Mouse (Mus musculus): Measurements from ENCODE around the gene Six6.
A peak's percentile ranks its signal among the peaks of the same experiment; 100 is the strongest.

Six6 gene

GRCm38 (mm10) chr12:72939616-72940015, at the start of gene Six6:
Gene Six6 (plus strand): TSS chr12:72939892.
- peak; percentile 64 for DNase-seq (ENCODE audit: extremely low spot score, low spot score)

- peak; percentile 70 for DNase-seq (ENCODE audit: extremely low spot score, low spot score)
Observed at GRCm38 (mm10) chr12:72917159-72917993, 22.3 kb upstream of the Six6 start.

DNA sequence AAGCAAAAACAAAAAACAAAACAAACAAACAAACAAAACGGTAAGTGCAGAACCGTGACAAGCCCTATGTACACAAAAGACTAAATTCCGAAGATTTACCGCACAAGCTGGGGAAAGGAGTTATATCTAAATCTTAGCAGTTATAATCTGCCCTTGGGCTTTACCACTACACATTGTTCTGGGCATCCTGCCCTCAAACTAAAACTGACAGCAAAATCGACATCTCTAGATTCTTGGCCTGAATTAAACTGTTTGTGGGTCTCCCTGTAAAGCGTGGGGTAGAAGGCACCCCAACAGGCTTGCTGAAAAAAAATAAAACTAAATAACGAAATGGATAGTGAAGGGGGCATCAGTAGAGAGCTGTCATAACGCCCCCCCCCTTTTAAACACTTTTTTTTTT, 2.9 kb upstream of the Six6 start:
- peak; percentile 23 for DNase-seq (ENCODE audit: extremely low spot score, low spot score)

- peak; percentile 51 for DNase-seq (ENCODE audit: extremely low spot score, low spot score)
Observed at GRCm38 (mm10) chr12:72937537-72938120, 2.1 kb upstream of the Six6 start.

DNA sequence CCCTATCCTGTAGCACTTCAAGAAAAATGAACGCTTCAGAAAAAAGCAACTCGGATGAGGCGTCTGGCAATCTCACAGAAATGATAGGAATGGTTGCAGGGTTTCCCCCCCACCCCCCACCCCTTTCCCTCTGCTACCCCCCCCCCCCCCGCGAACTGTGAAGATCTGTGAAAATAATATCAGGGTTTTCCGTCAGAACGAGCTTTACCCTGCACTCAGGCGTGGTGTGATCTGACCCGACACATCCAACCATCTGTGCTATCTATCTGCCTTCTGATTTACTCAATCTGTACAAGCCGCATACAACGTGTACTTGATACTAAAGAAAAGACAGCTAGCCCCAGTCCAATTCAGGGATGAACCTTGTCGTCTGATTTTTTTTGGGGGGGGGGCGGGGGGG, 1.5 kb upstream of the Six6 start:
- DNase-seq (ENCODE audit: extremely low spot score, low spot score) = peak; percentile 34

GRCm38 (mm10) chr12:72938600-72939490, 847 bp upstream of the Six6 start:
- DNase-seq (ENCODE audit: extremely low spot score, low spot score) = peak; percentile 45

DNA sequence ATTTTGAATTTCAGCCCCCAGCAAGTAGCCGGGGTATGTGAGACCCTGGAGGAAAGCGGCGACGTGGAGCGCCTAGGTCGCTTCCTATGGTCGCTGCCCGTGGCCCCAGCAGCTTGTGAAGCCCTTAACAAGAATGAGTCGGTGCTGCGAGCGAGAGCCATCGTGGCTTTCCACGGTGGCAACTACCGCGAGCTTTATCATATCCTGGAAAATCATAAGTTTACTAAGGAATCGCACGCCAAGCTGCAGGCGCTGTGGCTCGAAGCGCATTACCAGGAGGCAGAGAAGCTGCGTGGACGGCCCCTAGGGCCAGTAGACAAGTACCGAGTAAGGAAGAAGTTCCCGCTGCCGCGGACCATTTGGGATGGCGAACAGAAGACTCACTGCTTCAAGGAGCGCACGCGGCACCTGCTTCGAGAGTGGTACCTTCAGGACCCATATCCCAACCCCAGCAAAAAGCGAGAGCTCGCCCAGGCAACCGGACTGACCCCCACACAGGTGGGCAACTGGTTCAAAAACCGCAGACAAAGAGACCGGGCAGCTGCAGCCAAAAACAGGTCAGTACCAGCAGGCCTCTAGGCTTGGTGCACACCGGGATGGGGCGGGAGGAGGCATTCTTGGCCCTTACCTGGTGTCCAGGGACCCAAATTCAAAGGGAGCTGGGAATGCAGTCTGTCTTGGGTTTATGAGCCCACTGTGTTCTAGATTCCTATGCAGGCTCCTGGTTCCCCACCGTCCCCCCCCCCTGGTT, 554 bp downstream of the Six6 start, which contains the start of gene 4930447C04Rik:
4930447C04Rik (minus strand) TSS at position 704 of the 751 bp plus-strand sequence.
- DNase-seq (ENCODE audit: extremely low spot score, low spot score) = peak; percentile 63

GRCm38 (mm10) chr12:72940822-72941397, 1.2 kb downstream of the Six6 start:
- peak; percentile 60 for DNase-seq (ENCODE audit: extremely low spot score, low spot score)

DNA sequence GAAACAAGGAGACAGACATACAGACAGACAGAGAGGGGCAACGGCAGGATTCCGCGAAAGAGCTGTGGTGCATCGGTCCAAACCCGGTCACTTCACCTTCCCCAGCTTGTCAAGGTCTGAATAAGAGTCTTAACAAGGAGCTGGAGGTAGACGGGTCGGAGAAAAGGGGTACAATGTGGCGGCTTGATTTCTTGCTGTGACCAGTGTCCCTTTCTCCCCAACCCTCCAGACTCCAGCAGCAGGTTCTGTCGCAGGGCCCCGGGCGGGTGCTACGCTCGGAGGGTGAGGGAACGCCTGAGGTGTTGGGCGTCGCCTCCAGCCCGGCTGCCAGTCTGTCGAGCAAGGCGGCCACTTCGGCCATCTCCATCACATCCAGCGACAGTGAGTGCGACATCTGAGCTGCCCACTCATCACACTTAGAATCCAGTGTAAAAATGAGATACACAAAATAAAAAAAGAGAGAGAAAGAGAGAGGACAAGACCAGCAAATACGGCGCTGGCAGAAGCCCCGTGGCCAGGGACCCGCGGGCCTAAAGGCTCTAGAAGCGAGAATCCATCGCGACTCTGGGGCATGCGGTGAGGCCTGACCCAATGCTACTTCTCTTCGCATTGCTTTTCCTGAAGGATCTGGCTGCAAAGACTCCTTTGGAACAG, 1.8 kb downstream of the Six6 start:
- DNase-seq (ENCODE audit: extremely low spot score, low spot score) = peak; percentile 65

DNA sequence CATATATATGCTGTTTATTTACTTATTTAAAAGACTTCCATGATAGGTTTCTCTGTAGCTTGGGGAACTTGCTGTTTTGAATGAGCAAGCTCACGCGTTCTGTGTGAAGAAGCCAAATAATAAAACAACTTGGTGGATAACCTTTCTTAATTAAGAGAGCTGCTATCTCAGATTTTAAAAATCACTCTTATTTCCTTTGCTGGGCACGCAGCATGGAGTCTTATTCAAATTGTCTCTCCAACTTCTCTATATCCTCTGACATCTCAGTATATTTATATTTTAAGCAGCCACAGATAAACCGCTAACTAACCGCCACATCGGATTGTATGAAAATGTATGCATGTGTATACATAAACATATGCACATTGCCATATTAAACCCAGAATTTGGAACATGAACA, 2.5 kb downstream of the Six6 start:
- no peak for DNase-seq (ENCODE audit: extremely low spot score, low spot score)

DNA sequence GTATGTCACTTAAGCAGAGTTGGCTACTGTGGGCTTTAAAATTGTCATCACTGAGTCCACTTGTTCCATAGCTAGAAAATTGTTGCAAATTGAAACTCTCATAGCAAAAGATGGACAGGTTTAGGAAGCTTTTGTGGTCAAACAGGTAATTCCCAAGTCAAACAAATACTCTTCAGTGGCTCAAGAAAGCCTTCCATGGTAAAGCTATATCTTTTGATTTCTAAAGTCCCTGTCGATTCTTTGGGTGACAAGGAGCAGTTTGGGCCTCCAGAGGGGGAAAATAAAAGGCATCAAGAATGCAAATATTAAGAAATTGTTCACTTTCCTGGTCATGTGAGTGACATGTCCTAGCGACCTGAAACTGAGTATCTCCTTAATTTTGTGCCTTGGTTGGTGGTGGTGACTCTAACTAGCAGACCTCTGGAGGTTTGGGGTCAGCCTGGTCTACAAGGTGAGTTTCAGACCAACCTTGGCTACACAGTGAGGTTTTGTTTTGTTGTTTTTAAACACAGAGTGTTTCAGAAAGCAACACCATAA, 4.0 kb downstream of the Six6 start:
- peak; percentile 36 for DNase-seq (ENCODE audit: extremely low spot score, low spot score)

DNA sequence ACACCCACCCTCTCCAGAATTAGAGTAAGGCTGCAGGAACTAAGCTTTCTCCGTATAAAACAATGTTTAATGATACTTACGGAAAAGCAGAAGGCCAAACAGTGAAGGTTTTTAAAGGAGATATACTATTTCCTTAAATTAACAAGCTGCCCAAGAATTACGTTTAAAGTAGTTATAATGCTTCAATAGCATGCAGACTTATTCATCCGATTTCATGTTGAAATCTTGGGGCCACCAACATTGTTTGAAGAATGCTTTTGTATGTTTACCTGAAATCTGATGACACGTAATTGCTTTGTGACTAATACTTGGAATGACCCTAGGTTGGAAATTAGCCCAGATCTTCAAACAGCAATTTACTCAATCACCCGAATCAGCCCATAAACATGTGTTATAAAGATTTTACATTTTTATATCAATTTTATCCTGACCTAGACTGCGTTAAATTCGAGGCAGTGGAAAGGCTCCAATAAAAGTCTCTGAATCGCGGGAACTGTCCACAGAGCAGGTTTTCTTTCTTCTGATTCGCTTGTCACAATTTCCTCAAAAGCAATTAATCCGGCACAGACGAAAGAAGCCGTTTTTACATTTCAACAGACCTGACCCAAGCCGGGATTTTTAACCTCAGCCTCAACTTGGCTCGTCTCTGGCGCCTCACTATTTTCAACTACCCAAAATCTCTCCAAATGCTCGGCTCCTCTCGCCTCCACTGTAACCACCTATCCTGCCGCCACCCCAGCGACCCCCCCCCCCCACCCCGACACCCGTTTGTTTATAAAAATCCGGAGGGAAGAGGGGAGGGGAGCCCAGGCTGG, 4.9 kb downstream of the Six6 start:
- DNase-seq (ENCODE audit: extremely low spot score, low spot score) = no peak

DNA sequence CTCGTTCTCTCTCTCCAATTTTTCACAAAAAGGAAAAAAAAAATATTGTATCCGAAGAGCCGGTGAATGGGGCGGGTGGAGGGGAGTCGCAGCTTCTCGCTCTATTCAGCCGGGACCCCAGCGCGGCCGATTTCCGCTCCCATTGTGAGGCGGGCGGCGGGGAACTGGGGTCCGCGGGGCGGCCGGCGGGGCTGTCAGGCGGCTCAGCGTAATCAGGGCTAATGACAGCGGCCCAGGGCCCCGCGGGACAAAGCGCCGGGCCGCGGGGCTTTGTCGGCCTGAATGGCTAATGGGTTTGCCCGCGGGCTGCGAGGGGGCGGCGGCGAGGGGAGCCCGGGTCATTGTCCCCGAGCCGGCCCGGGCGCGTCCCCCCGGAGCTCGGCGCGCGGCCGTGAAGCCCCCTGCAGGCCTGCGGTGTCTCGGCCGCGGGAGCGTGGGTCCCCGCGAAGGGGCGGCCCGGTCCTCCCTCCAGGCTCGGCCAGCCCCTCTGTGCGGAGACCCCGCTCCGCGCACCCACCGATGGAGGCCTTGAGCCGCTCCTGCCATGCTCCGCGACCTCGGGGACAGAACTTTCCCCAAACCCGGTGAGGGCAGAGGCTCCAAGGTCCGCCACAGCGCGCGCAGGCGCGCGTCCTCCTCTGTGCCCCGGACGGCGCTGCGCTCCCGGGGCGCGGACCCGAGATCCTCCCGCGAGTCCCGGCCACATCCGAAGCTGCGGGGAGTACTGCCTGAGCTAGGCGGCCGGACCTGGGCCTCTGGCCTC, 5.8 kb downstream of the Six6 start:
- peak; percentile 70 for DNase-seq (ENCODE audit: extremely low spot score, low spot score)

DNA sequence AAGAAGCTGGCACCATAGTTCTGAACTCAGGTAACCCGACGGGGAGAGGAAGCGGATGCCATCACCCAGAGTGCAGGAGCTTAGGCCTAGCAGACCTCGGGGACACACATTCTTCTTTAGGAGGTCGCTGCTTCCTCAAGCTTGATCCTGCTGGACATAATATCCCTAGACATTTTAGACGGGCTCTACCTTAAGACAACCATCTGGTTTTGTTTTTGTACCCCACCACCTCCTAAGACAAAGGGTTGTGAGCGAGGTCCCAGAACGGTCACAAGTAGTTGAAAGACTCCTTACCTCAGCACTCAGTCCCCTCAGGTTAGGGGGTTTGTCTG, 6.3 kb downstream of the Six6 start:
- DNase-seq (ENCODE audit: extremely low spot score, low spot score) = peak; percentile 70

DNA sequence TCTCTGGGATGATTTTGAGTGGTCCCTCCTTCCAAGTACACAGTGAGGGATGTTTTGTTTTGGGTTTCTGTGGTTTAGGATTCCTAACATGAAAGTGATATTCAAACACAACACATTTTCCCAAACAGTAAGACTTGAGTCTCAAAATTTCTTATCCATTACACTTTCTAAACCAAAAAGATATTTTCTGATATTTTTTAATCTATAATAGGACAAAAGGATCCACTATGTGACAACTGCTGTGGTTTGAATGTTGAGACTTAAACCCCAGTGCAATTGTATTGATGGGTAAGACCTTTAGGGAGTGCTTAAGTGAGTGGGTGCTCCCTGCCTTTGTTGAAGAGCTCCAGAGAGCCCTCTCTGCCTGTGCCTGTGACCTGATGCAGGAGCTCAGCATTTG, 7.1 kb downstream of the Six6 start:
- DNase-seq (ENCODE audit: extremely low spot score, low spot score) = peak; percentile 20

DNA sequence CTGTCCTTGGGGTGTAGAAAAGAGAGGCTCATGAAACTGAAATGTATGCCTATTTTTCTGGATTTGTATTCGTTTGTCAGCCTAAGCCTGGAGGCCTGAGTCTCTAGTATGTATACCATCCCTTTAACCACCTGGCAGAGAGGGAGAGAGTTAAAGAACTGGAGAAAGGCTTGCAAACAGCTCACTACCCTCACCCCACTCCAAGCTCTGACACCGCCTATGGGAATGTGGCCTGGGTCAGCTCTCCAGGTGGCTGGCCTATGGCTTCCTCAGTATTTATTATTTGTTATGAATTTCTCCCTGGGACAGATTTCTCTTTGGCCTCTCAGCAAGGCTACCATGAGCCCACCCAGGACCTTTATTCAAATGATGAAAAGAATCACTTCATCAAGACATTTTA, 7.6 kb downstream of the Six6 start:
- DNase-seq (ENCODE audit: extremely low spot score, low spot score) = no peak

DNA sequence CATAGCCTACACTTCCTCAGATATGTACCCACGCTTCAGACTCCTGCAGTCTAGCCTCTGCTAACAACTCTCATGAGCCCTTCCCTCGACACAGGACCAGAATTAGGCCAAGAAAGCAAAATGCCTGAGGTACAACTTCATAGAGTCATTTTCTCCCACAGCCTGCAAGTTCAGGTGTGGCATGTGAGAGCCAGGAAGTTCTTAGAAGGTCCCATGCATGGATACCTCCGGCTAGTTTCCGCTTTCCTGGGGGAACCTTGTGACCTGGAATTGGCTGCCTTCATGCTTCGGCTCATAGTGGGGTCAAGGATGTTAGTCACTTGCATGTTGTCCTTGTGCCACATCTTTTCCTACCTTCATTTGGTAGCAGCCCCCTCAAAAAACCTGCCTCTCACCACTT, 13.4 kb downstream of the Six6 start:
- no peak for DNase-seq (ENCODE audit: extremely low spot score, low spot score)

- no peak for DNase-seq (ENCODE audit: extremely low spot score, low spot score)
Observed at GRCm38 (mm10) chr12:72953858-72954257, 14.2 kb downstream of the Six6 start.

DNA sequence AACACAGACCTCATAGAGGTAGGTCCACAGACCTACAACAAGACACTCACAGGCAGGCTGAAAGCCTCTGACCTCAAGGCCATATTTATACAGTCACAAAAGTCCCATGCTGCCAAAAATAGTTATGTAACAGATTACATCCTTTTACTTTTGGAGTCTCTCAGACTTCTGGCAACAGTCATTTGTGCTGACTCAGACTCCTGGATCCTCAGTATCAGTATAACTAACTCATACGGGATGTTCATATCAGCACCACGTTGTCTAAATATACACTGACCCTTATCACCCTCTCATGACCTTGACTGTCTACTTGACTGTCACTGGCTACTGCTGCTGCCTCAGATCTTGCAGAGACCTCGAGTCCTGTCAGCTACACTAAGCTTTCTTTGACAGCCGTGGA, 15.2 kb downstream of the Six6 start:
- no peak for DNase-seq (ENCODE audit: extremely low spot score, low spot score)

Data from neural tube, embryonic 10.5 days (tissue).